Mouse (Mus musculus) c-Kit-positive CD71-negative TER-119-negative erythroid progenitor cells, embryonic 14.5 days (primary cell): ENCODE measurements around the gene Nr2f6.
"Not testable (repeated sequence)": the region's sequence is repeated elsewhere in the genome, so short reads cannot be mapped to it uniquely, and the experiment has no call there.

Source experiments
- DNase-seq: peaks from one replicate; pipeline ENCODE4 v3.0.0-alpha.2; 2013; ENCODE audit warnings: low read depth

The Nr2f6 gene

DNA sequence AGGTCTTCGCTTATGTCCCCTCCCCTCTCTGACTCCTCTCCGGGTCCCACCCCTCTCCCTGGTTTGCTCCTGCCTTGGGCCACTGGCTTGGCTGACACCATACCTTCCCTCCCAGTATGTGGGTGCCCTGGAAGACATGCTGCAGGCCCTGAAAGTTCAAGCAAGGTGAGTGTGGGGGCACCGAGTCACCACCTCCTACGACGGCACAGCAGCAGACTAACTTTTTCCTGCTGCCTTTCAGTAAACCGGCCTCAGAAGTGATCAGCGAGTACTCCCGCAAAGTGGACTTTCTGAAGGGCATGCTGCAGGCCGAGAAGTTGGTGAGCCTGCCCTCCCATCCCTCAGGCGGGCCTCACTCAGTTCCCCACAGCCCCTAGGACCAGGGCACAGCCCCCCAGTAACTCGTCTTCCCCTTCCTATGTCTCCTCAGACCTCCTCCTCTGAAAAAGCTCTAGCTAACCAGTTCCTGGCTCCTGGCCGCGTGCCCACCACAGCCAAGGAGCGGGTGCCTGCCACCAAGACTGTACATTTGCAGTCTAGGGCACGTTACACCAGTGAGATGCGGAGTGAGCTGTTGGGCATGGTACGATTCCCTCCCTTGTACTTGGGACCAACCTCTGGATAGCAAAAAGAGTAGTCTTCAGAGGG, 14.1 kb downstream of the Nr2f6 start:
- no peak for DNase-seq

DNA sequence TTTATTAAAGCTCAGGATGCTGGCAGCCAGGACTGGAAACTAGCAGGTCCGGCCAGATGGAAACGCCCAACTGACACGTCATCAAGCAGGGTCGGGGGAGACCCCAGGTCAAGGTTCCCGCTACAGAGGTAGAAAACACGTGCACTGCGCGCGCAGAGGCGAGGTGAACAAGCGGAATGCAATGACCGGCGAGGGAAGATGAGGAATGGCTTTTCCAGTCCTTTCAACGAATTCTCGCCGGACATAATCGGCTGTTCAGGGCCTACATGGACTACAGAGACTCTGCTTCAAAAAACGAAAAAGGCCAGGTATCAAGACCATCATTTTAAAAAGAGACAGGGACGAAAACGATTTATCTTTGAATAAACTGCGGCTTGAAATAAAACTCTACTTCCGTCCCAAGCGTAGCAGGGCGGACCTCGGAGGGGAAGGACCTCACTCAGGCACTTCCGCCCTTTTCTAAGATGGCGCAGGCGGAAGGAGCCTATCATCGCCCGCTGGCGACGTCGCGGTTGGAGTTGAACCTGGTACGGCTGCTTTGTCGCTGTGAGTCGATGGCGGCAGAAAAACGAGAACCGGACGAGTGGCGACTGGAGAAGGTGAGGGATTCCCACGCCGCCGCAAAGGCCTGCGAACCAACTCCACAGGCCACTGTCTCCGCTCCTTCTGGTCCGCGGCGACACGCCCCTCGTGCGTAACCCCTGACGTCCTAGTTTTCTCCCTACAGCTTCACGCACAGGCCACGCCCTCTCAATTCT, 14.8 kb downstream of the Nr2f6 start, which contains the start of gene Use1:
Gene Use1, plus strand, starts transcription at position 78 of the 758 bp plus-strand sequence.
- peak; percentile 87 for DNase-seq

DNA sequence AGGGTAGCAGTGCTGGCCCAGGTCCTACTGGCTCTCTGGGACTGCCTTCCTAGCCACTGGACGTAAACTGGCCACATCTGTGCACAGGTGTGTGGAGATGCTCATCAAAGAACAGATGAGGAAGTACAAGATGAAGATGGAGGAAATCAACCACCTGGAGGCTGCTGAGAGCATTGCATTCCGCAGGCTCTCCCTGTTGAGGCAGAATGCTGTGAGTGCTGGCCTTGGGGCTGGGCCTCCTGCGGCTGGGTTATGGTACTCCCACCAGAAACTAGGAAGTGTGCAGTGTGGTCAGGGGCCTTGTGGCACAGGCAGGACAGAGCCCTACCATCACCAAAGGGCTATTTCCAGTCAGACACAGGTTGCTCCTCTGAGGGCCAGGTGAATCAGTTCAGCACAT, 23.7 kb downstream of the Nr2f6 start:
- no peak for DNase-seq

DNA sequence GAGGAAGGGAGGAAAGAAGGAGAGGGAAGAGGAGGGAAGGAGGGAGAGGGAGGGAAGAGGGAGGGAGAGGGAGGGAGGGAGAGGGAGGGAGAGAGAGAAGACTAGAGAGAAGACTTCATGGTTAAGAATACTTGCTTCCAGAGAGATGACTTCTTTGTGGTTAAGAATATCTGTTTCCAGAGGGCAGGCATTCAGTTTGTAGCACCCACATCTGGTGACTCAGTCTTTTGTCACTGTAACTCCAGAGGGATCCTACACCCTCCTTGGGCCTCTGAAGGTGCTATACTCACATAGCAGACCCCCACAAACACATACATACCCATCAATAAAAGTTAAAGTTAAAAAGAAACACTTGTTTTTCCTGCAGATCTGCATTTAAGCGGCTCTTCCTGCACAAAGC, 30.2 kb downstream of the Nr2f6 start:
- no peak for DNase-seq

DNA sequence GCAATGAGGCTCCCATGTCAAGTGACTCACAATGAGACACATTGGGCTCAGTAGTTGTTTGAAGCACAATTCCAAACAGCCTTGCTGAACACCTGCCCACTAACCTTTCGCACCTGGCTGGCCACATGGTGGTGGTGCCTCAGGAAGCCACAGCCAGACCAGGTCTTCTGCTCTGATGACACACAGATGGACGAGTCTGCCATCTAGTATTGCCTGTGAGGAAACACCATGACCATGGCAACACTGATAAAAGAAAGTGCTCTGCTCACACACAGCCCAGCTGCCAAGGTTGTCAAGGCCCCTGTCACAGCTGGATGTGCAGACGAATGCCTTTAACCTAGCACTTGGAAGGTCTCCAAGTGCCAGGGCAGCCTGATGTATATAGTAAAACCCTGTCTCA, 30.6 kb downstream of the Nr2f6 start:
- no peak for DNase-seq

DNA sequence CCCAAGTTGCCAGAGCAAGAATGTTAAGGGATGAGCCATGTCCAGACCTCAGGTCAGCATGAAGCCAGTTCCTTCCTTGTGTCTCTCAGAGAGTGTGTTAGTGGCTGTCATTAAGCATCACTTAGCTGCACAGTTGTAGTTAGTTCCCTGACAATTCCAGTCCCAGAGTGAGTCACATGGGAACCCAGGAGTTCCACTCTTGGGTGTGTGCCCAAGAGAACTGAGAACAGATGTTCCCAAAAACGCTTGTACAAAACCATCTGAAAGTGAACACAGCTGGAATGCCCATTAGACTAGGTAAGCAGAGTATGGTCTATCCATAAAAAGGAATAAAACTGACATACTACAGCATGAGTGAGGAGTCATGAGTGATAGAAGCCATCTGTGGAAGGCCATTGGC, 35.2 kb downstream of the Nr2f6 start:
- no peak for DNase-seq

DNA sequence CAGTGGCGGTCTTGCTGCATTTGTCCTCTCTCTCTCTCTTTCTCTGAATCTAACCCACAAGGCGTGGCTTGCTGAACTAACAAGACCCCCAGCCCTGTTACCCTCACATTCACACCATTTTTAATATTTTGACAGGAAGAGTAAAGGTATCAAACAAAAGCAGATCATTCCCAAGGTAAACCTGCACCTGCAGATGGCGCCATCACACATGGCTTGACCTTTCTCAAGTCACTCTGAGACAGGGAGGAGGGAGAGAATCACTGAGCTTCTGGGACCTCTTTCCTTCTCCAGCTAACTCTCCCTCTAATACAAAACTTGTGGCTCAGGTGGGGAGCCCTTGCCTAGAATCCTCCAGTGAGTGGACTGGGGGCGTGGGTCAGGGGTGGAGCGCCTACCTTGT, 41.1 kb downstream of the Nr2f6 start:
- DNase-seq: peak; percentile 40

DNA sequence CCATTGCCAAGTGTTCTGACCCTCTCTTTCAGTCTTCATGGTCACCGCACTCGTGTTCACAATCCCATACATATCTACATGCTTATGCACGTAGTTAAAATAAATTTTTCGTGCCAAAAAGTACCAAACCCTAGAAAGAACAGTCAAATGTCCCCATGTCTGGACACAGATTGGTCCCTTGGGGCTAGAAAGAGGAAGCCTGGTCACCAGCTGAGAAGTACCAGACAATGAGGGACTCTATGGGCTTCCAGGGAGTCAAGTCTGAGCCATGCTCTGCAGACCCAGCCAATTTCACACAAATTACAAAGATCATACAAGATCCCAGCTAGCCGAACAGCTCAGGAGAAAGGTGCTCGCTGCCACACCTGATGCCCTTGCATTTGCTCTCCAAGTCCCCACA, 43.9 kb downstream of the Nr2f6 start:
- DNase-seq: not testable (repeated sequence)

DNA sequence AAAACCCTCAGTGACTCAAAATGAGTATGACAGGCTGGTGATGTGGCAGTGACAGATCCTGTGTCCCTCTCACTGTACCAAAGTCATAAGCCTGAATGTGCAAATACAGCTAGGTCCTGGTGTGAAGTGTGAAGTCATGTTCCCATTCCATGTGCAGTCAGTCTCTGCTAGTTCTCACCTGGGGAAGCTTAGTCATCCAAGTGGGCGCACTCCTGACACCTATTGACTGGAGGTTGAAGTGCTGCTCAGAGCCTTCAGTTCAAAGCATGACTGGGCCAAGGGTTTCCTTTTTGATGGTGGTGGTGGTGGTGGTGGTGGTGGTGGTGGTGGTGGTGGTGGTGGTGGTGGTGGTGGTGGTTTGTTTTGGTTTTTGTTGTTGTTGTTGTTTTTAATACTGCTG, 56.9 kb downstream of the Nr2f6 start:
- DNase-seq: peak; percentile 25
